Mouse (Mus musculus): ENCODE results near the gene Syt2.

DNA sequence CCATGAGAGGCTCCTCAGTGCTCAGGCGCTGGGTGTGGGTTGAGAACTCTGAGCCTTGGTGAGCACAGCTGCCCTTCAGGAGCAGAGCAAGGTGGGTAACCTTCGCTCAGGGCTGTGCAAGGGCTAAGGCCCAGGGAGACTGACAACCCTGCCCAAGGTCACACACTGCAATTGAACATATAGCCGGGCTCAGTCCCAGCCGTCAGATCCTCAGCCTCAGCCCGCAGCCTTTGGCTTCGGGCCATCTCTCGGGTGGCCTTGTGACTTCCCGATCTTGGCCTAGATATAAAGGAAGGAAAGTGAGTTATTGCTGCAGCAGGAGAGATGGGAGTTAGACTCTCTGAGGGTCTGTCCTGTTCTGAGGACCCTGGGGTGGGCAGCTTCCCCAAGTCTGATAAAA lies 80.8 kb downstream of the Syt2 start:
- TF ChIP-seq CTCF (IDR thresholded peaks at IDR 0.05; ENCODE audit: borderline replicate concordance, extremely low read depth, insufficient read depth, insufficient read length) (no peak), POLR2A (IDR thresholded peaks at IDR 0.05; ENCODE audit: borderline replicate concordance, extremely low read depth, insufficient read depth, insufficient read length, poor library complexity, severe bottlenecking) (no peak)

Data from brain, embryonic 14.5 days (tissue).